Mouse (Mus musculus) testis, adult 2 months (tissue): ENCODE measurements around the gene Mvp. TPM values are rescaled to one million over a fixed set of nuclear protein-coding genes. Genes with fewer than 3 reads are reported as not detected.
A peak's percentile ranks its signal among the peaks of the same experiment; 100 is the strongest.

Source experiments
- H3K27ac ChIP-seq: fragments of 200-500 bp; 2 replicates; pipeline ENCODE4 v1.5.1; 2012; ENCODE audit warnings: low read depth, low read length; ENCODE audit not compliant: control insufficient read depth, insufficient read depth
- H3K27me3 ChIP-seq: fragments of 200-500 bp; 2 replicates; pipeline ENCODE4 v1.6.1; 2012; ENCODE audit warnings: mild to moderate bottlenecking, low read length, moderate library complexity; ENCODE audit not compliant: control insufficient read depth, insufficient read depth
- H3K36me3 ChIP-seq: fragments of 200-500 bp; 2 replicates; pipeline ENCODE4 v1.6.1; 2012; ENCODE audit warnings: mild to moderate bottlenecking, low read length; ENCODE audit not compliant: control insufficient read depth, insufficient read depth
- H3K4me1 ChIP-seq: fragments of 200-500 bp; 2 replicates; pipeline ENCODE4 v1.6.1; 2012; ENCODE audit warnings: low read length; ENCODE audit not compliant: control insufficient read depth, insufficient read depth
- H3K4me3 ChIP-seq: fragments of 200-500 bp; 2 replicates; pipeline ENCODE4 v1.5.1; 2012; ENCODE audit warnings: low read depth, mild to moderate bottlenecking, low read length, moderate library complexity, mixed read lengths; ENCODE audit not compliant: control insufficient read depth
- CTCF ChIP-seq: fragments of 200-500 bp; IDR thresholded peaks from 2 replicates; pipeline ENCODE4 v1.5.1; 2012; ENCODE audit warnings: low read depth, mild to moderate bottlenecking, inconsistent platforms, low read length, moderate library complexity; ENCODE audit not compliant: control insufficient read depth, insufficient read depth, insufficient replicate concordance
- POLR2A ChIP-seq: fragments of 200-500 bp; IDR thresholded peaks from 2 replicates; pipeline ENCODE4 v1.6.1; 2012; ENCODE audit warnings: low read depth, mild to moderate bottlenecking, inconsistent platforms, low read length, moderate library complexity; ENCODE audit not compliant: control insufficient read depth
- polyA plus RNA-seq: library from polyadenylated mRNA; depleted of rRNA; stranded (reverse); fragments of >200 nt; gene quantifications from 2 replicates; pipeline ENCODE4 v1.2.3, GENCODE M21; 2012; rRNA removed

The Mvp gene
- polyA plus RNA-seq: 3.0 and 4.0 TPM in 2 replicates

DNA sequence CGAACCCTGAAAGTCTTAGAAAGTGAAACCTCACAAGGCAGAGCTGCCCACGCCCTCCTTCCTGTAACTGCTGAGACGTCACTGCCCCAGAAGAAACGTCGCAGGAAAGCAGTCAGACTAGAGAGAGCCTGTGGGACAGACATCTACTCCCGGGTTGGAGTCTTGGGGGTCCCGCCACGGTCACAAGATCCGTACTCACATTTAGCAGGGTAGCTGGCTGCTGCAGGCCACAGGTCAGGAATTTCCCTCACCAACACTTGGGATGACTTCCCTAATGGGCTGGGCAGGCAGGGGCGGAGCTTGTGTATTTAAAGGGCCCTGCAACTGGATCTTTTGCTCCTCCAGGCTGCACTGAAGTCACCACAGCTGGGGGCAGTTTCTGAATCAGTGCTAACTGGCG, at the start of gene Mvp:
Gene Mvp (minus strand): TSS at position 302 of the 400 bp plus-strand sequence.
- peak within 1 kb of the TSS; percentile 59 for H3K27ac ChIP-seq
- H3K4me1 ChIP-seq: peaks cover 8% of the 10 kb centered on the region

DNA sequence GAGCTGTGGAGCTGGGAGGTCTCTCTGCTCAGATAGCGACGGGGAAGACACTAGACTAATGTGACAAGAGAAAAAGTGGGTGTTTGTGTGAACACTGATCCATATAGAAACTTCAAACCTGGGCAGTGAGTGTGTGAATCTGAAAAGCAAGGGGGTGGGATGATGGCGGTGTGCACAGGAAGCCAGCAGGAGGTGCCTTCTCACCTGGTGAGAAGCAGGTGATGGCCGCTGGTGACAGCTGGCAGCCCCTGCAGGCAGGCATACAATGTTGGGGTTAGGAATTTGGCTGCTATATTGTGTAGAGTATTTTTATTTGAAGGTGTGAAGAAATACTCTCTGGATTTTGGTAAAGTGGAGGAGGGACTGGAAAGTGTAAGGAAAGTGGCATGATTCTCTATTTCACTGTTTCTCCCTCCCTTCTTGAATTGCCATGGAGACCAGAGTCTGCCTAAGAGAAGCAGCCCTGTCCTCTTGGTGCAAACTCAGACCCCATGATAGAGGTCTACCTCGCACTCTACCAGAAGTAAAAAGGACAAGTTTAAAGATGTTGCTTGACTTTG, 40.7 kb upstream of the Mvp start:
- Histone ChIP-seq H3K4me1 (no peaks in the 10 kb centered on the region), H3K27me3 (no peaks in the 10 kb centered on the region), H3K36me3 (no peaks in the 10 kb centered on the region), H3K27ac (no peak overlapping the region), H3K4me3 (no peak overlapping the region)
- TF ChIP-seq CTCF (no peak), POLR2A (no peak)

More for the DNA sequence above, at the start of gene Mvp:
- no peak for TF ChIP-seq CTCF
- TF ChIP-seq POLR2A: no peak
- H3K4me3 ChIP-seq: peak within 1 kb of the TSS; percentile 83
- H3K27me3 ChIP-seq: no peaks in the 10 kb centered on the region
- 0 out of 2 replicates have a peak, but pooled peaks cover 1% of the 10 kb centered on the region for H3K36me3 ChIP-seq

DNA sequence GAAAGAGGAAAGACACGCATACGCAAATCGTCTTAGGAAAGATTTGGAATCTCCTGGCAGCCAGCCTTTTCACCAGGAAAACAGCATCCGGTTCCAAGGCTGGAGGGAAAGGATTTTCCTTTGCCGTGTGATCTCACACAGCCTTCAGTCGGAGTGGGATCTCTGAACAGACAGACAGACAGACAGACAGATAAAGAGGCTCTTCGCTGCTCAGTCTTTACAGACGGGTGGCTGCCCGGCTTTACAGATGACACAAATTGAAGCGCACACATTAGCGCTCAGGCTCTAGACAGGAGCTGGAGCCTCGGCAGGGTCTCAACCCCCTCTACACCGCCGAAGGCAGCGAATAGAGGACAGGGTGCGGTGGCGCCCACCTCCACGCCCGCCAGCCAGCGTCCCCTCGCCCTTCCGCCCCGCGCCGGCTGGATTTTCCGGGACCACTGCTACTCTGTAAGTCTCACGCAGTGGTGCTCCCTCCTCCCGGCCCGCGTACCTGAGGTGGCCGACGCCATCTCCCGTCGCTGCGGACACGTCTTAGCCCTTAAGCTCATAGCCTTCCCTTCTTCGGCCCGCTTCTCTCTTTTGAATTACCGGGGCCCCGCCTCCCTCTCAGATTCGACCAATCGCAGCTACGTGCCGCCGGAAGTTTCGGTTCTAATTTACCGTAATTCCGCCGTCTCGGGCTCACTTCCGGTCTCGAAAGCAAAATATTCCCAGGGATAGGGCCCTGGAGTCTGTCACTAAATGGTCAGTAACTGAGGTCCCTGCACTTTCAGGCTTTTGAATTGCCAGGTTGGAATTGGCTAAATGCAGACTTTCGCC, 27.6 kb upstream of the Mvp start, which contains the start of gene Kif22:
Gene Kif22 (minus strand): TSS at position 621 of the 822 bp plus-strand sequence.
- TF ChIP-seq POLR2A (peak; percentile 51; the same call in 1 of the 2 replicates), CTCF (no peak)
- H3K36me3 ChIP-seq: no peaks in the 10 kb centered on the region
- H3K4me1 ChIP-seq: peaks cover 7% of the 10 kb centered on the region
- H3K27ac ChIP-seq: peak within 1 kb of the TSS; percentile 73
- H3K4me3 ChIP-seq: peak within 1 kb of the TSS; percentile 97
- no peaks in the 10 kb centered on the region for H3K27me3 ChIP-seq

DNA sequence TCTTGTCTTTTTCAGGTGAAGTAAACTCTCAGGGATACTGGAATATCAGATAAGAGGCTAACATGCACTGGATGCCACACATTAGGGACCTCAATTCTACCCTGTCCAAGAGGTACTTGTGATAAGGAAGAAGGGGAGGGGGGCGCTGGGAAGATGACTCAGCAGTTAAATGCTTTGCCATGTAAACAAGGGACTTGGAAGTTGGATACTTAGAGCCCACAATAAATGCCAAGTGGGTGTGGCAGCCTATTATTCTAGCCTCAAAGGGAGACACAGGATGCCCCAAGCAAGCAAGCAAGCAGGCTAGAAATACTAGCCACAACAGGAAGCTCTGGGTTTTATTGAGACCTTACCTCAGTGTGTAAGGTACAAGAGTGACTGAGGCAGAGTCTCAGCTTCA, 16.8 kb upstream of the Mvp start:
- Histone ChIP-seq H3K36me3 (peaks cover 3% of the 10 kb centered on the region), H3K27ac (no peak overlapping the region), H3K4me3 (no peak overlapping the region), H3K27me3 (no peaks in the 10 kb centered on the region), H3K4me1 (peaks cover 8% of the 10 kb centered on the region)
- no peak for TF ChIP-seq POLR2A
- no peak for TF ChIP-seq CTCF

DNA sequence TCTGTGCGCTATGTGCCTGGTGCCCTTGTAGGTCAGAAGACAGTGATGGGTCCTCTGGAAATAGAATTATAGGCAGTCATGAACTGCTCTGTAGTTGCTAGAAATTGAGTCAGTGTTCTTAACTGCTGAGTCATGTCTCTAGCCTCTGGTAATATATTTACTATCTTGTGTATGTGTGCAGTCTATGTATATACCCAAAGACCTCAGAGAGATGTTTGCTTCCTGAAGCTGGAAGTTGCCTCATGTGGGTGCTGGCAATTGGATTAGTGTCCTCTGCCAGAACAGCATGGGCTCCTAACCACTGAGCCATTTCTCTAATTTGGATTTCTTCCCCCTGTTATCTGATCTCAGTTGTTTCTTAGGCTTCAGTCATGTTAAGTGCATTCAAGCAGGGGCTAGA, 15.8 kb upstream of the Mvp start:
- peaks cover 3% of the 10 kb centered on the region for H3K36me3 ChIP-seq
- no peak for TF ChIP-seq CTCF
- no peak for TF ChIP-seq POLR2A
- H3K27ac ChIP-seq: no peak overlapping the region
- peaks cover 12% of the 10 kb centered on the region for H3K4me1 ChIP-seq
- H3K4me3 ChIP-seq: no peak overlapping the region
- no peaks in the 10 kb centered on the region for H3K27me3 ChIP-seq

DNA sequence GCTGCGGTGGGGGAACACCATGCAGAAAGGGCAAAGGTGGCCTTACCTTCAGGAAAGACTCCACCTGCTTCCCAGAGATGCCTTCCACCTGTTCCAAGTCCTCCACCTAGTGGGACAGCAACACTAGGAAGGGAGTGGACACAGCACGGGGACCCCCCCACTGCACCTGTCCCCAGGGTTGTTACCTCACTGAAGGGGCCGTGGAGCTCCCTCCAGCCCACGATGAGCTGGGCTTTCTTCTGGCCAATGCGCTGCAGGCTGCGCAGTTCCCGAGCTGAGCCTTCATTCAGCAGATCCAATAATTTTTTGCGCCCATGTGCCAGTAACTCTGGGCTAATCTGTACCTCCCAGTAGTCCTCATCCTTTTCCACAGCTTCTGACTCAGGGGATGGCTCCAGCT, 13.5 kb upstream of the Mvp start:
- Histone ChIP-seq H3K36me3 (no peaks in the 10 kb centered on the region; the same call in 1 of the 2 replicates), H3K4me3 (peak overlapping the region; percentile 83), H3K27ac (peak overlapping the region; percentile 98), H3K27me3 (no peaks in the 10 kb centered on the region), H3K4me1 (peaks cover 17% of the 10 kb centered on the region)
- TF ChIP-seq POLR2A: no peak
- TF ChIP-seq CTCF: no peak

DNA sequence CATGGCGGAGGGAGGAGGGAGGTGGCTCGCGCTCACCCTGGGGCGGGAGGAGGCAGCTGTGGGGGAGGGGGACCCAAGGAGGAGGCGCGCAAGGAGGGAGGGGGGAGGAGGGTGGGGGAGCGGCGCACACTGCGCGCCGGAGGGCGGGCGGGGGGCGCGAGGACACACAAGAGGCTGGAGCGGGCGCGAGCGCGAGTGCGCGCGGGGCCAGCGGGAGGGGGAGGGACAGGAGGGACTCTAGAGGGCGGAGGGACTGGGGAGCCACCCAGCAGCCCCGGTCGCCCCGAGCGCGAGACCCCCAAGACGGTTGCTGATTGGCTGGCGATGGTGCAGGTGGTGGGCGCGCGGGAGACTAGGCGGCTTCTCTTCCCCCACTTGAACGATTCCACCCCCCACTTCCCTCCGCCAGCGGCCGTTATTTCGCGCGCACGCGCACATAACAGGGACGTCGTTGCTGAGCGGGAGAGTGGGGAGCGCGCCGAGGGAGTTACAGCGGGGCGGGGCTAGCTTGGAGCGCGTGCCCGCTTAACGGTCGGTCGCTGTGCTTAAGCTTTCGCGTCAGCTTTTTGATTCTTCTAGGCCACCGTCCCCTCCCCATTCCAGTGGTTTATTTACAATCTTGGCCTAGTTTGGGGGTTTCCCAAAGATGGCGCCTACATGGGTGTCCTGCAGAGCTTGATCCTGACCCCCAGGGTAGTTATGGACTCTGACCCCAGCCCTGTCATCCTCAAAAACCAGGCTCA, 12.7 kb upstream of the Mvp start, which contains the start of gene Maz:
Gene Maz (minus strand): TSS at position 54 of the 743 bp plus-strand sequence.
- peak within 1 kb of the TSS; percentile 97 for H3K4me3 ChIP-seq
- no peaks in the 10 kb centered on the region; the same call in 1 of the 2 replicates for H3K36me3 ChIP-seq
- H3K27ac ChIP-seq: peak within 1 kb of the TSS; percentile 99
- TF ChIP-seq CTCF (no peak), POLR2A (peak; percentile 52)
- H3K4me1 ChIP-seq: peaks cover 20% of the 10 kb centered on the region
- no peaks in the 10 kb centered on the region for H3K27me3 ChIP-seq
